Mouse (Mus musculus): ENCODE measurements around the gene Sapcd2. TPM values are rescaled to one million over a fixed set of nuclear protein-coding genes. Genes with fewer than 3 reads are reported as not detected.

Gene Sapcd2
- 1 to 10 TPM; 2.1 to 2.7 TPM for total RNA-seq (2021)
- long read RNA-seq, experiment 1, partial matches to known transcripts, result 0 of 3 reads
- long read RNA-seq, experiment 1, other reads (novel, unspliced or antisense), result 2 of 3 reads
- long read RNA-seq, experiment 2, partial matches to known transcripts, result 0 of 1 reads
- long read RNA-seq, experiment 2, other reads (novel, unspliced or antisense), result 1 of 1 reads

GRCm38 (mm10) chr2:25371764-25372643, at the start of gene Sapcd2:
Gene Sapcd2 (plus strand): TSS chr2:25372321.
- Histone ChIP-seq H3K27ac (peak within 1 kb of the TSS; percentile 32; the same call in 1 of the 2 replicates), H3K4me3 (peak within 1 kb of the TSS; percentile 52)
- TF ChIP-seq CTCF (IDR thresholded peaks at IDR 0.05), result no peak; the same call in 1 of the 2 replicates
- intact Hi-C loops (cut with DNase I), result loop anchor here (2.0 kb wide), 1 partner anchor 31 kb away; no protein-coding TSS in a partner anchor
- peak; percentile 85 to 88 for DNase-seq (ENCODE audit: extremely low spot score in 1 of 2, low spot score in 2 of 2)

GRCm38 (mm10) chr2:25326036-25326435, 46.1 kb upstream of the Sapcd2 start:
- Histone ChIP-seq H3K27ac (no peak overlapping the region), H3K4me3 (no peak overlapping the region)
- intact Hi-C loops (cut with DNase I), result loop anchor here (5.0 kb wide), 1 partner anchor 134 kb away; no protein-coding TSS in a partner anchor
- TF ChIP-seq CTCF (IDR thresholded peaks at IDR 0.05), result no peak
- DNase-seq (ENCODE audit: extremely low spot score in 1 of 2, low spot score in 2 of 2), result no peak

- no peak overlapping the region for H3K4me3 ChIP-seq
- intact Hi-C loops (cut with DNase I), result loop anchor here (1.0 to 5.0 kb wide), 2 partner anchors 49 to 136 kb away; no protein-coding TSS in a partner anchor
- H3K27ac ChIP-seq, result no peak overlapping the region
- no peak for DNase-seq (ENCODE audit: extremely low spot score in 1 of 2, low spot score in 2 of 2)
- peak; percentile 57 for TF ChIP-seq CTCF (IDR thresholded peaks at IDR 0.05)
Measured at GRCm38 (mm10) chr2:25328440-25328839, 43.7 kb upstream of the Sapcd2 start.

GRCm38 (mm10) chr2:25331470-25331869, 40.7 kb upstream of the Sapcd2 start:
- Histone ChIP-seq H3K27ac (no peak overlapping the region), H3K4me3 (peak overlapping the region; percentile 91)
- no peak for DNase-seq (ENCODE audit: extremely low spot score in 1 of 2, low spot score in 2 of 2)
- intact Hi-C loops (cut with DNase I), result no loop called here
- no peak for TF ChIP-seq CTCF (IDR thresholded peaks at IDR 0.05)

GRCm38 (mm10) chr2:25332286-25333160, 39.6 kb upstream of the Sapcd2 start, which contains the start of gene Man1b1:
Gene Man1b1 (plus strand): TSS chr2:25332338.
- intact Hi-C loops (cut with DNase I), result loop anchor here (2.0 kb wide), 2 partner anchors 60 to 70 kb away; partner anchors contain the start of genes Anapc2 and Ssna1

GRCm38 (mm10) chr2:25333569-25333968, 38.6 kb upstream of the Sapcd2 start:
- no peak for DNase-seq (ENCODE audit: extremely low spot score in 1 of 2, low spot score in 2 of 2)
- Histone ChIP-seq H3K4me3 (peak overlapping the region; percentile 91), H3K27ac (no peak overlapping the region)
- intact Hi-C loops (cut with DNase I), result loop anchor here (2.0 kb wide), 2 partner anchors 61 to 69 kb away; partner anchors contain the start of genes Anapc2 and Ssna1
- no peak for TF ChIP-seq CTCF (IDR thresholded peaks at IDR 0.05)

More at GRCm38 (mm10) chr2:25332286-25333160, 39.6 kb upstream of the Sapcd2 start, which contains the start of gene Man1b1:
- peak within 1 kb of the TSS; percentile 92 for H3K27ac ChIP-seq
- peak; percentile 99 for DNase-seq (ENCODE audit: extremely low spot score in 1 of 2, low spot score in 2 of 2)
- H3K4me3 ChIP-seq, result peak within 1 kb of the TSS; percentile 91
- TF ChIP-seq CTCF (IDR thresholded peaks at IDR 0.05), result peak; percentile 20

- Histone ChIP-seq H3K4me3 (no peak overlapping the region), H3K27ac (no peak overlapping the region)
- intact Hi-C loops (cut with DNase I), result no loop called here
- no peak for TF ChIP-seq CTCF (IDR thresholded peaks at IDR 0.05)
- no peak for DNase-seq (ENCODE audit: extremely low spot score in 1 of 2, low spot score in 2 of 2)
Measured at GRCm38 (mm10) chr2:25338303-25338702, 33.8 kb upstream of the Sapcd2 start.

GRCm38 (mm10) chr2:25348162-25348561, 24.0 kb upstream of the Sapcd2 start:
- H3K27ac ChIP-seq, result no peak overlapping the region
- no peak for DNase-seq (ENCODE audit: extremely low spot score in 1 of 2, low spot score in 2 of 2)
- H3K4me3 ChIP-seq, result no peak overlapping the region
- no peak for TF ChIP-seq CTCF (IDR thresholded peaks at IDR 0.05)
- intact Hi-C loops (cut with DNase I), result no loop called here

- Histone ChIP-seq H3K27ac (no peak overlapping the region), H3K4me3 (no peak overlapping the region)
- no peak for TF ChIP-seq CTCF (IDR thresholded peaks at IDR 0.05)
- intact Hi-C loops (cut with DNase I), result no loop called here
- no peak for DNase-seq (ENCODE audit: extremely low spot score in 1 of 2, low spot score in 2 of 2)
Measured at GRCm38 (mm10) chr2:25349499-25349898, 22.6 kb upstream of the Sapcd2 start.

GRCm38 (mm10) chr2:25350701-25351100, 21.4 kb upstream of the Sapcd2 start:
- no peak for TF ChIP-seq CTCF (IDR thresholded peaks at IDR 0.05)
- Histone ChIP-seq H3K27ac (no peak overlapping the region), H3K4me3 (no peak overlapping the region)
- intact Hi-C loops (cut with DNase I), result no loop called here
- no peak for DNase-seq (ENCODE audit: extremely low spot score in 1 of 2, low spot score in 2 of 2)

GRCm38 (mm10) chr2:25354211-25354610, 17.9 kb upstream of the Sapcd2 start:
- no peak overlapping the region for H3K4me3 ChIP-seq
- H3K27ac ChIP-seq, result no peak overlapping the region
- intact Hi-C loops (cut with DNase I), result no loop called here
- DNase-seq (ENCODE audit: extremely low spot score in 1 of 2, low spot score in 2 of 2), result no peak
- no peak for TF ChIP-seq CTCF (IDR thresholded peaks at IDR 0.05)
